Mouse (Mus musculus) brown adipose tissue, adult 24 weeks (tissue): ENCODE data around the gene 6430531B16Rik. TPM values are rescaled to one million over a fixed set of nuclear protein-coding genes. Genes with fewer than 3 reads are reported as not detected.

Source experiments
- H3K27ac ChIP-seq: fragments of 200-500 bp; replicated peaks from 2 replicates; pipeline ENCODE4 v1.5.1; 2012; ENCODE audit warnings: low read depth, mild to moderate bottlenecking, low read length
- H3K4me1 ChIP-seq: fragments of 200-500 bp; 2 replicates; pipeline ENCODE4 v1.6.1; 2012; ENCODE audit warnings: low read length, mixed read lengths; ENCODE audit not compliant: control insufficient read depth, insufficient read depth, insufficient read length
- H3K4me3 ChIP-seq: fragments of 200-500 bp; 2 replicates; pipeline ENCODE4 v1.5.1; 2012; ENCODE audit warnings: low read depth, mild to moderate bottlenecking, low read length, moderate library complexity; ENCODE audit not compliant: insufficient read depth
- polyA plus RNA-seq: library from polyadenylated mRNA; stranded (reverse); fragments of >200 nt; gene quantifications from 2 replicates; pipeline ENCODE4 v1.2.4, GENCODE M21; 2012; ENCODE audit not compliant: missing spikeins, insufficient read depth, insufficient read length

The 6430531B16Rik gene
- polyA plus RNA-seq, 1 experiment: not detected

DNA sequence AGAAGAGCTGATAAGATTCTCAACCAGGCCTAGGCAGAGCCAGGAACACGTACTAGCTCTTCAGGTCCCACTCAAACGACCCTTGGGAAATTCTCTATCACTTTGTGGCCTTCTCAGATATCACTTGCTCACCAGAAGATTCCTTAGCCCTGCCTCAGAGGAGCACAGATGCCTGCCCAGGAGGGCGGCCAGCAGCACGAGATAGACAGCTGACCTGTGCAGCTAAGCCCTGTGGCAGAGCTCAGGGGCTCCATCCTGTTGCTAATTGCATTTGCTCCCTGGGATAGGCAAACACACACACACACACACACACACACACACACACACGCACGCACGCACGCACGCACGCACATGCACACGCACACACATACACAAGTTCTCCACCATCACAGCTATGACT lies 3.5 kb upstream of the 6430531B16Rik start:
- Histone ChIP-seq H3K27ac (no peak overlapping the region), H3K4me1 (peaks cover 5% of the 10 kb centered on the region), H3K4me3 (no peak overlapping the region)

DNA sequence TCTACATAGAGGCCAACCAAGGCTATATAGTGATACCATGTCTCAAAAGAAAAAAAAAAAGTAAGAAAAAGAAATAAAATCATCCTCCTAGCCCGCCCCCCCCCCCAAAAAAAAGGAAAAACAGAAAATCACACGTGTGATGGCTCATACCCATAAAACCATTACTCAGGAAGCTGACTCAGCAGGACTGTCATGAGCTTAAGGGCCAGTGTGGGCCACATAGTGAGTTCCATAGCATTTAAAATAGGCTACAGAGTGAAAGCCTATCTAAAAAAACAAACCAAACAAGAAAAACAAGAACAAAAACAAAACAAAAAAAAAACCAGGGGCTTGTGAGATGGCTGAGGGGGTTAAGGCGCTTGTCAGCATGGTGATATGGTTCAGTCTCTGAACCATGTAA lies 2.2 kb upstream of the 6430531B16Rik start:
- Histone ChIP-seq H3K4me1 (peaks cover 5% of the 10 kb centered on the region), H3K27ac (no peak overlapping the region), H3K4me3 (no peak overlapping the region)

DNA sequence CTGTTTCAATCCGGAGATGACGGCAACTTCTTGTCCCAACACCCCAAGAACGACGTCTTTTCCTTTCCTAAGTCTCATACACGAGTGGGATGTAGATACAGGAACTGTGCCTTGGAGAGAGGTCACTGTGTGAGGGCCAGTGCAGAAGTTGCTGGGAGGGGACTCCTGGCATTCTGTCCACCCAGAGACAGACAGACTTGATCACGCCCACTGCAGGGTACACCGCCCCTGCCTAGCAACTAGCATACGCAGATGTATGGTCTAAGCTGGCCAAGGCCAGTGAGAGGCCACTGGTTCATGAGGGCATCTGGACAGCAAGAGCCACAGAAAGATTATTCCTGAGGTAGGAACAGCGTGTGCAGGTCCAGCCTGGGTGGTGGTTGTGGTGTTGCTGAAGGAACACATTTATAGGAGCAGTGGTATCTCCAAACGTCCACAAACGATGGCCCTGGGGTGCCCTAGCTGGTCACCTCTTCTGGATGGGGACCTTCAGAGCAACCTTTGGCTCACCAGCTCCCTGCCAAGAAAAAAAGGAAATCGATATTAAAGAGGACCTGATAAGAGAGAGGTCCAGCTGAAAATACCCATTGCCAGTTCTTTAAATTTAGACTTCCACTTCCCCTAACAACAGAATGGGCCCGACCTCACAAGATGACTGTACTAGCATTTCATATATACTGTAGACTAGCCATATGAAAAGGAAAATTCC lies 610 bp upstream of the 6430531B16Rik start:
- H3K4me3 ChIP-seq: peak overlapping the region; percentile 52; the same call in 1 of the 2 replicates
- no peak overlapping the region; the same call in 1 of the 2 replicates for H3K27ac ChIP-seq
- peaks cover 5% of the 10 kb centered on the region for H3K4me1 ChIP-seq

DNA sequence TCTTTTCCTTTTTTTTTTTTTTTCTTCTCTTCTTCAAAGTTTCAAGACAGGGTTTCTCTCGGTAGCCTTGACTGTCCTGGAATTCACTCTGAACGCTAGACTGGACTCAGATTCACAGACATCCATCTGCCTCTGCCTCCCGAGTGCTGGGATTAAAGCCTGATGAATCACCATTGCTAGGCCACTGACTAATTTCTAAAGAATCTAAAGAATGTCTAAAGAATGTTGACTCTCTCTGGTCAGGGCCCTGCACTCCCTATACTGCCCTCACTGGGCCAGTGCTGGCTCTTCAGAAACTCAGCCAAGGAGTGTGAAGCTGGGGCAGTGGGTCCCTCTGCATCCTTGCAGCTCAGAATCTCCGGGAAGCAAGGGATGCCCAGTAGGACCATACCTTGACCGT lies 3.1 kb downstream of the 6430531B16Rik start:
- no peak overlapping the region for H3K27ac ChIP-seq
- H3K4me3 ChIP-seq: no peak overlapping the region
- H3K4me1 ChIP-seq: peaks cover 5% of the 10 kb centered on the region

DNA sequence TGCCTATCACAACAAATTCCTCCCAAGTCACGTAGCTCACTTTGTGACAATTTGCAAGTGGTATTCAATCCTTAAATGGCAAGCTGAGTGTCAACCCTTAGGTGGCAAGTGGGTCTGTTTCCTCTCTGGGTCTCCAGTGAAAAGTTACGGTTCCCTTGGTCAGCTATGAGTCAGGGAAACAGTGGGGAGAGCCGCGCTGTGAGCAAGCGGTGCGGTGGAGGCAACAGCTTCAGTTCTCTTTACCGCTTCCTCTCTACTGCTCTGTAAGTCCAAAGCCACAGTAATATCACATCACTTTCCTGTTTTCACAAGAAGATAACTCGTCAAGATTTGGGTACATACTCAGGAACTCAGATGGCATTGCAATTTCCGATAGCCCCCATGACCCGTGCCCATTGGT lies 4.2 kb downstream of the 6430531B16Rik start:
- Histone ChIP-seq H3K27ac (peak overlapping the region; percentile 59), H3K4me3 (no peak overlapping the region), H3K4me1 (peaks cover 5% of the 10 kb centered on the region)

DNA sequence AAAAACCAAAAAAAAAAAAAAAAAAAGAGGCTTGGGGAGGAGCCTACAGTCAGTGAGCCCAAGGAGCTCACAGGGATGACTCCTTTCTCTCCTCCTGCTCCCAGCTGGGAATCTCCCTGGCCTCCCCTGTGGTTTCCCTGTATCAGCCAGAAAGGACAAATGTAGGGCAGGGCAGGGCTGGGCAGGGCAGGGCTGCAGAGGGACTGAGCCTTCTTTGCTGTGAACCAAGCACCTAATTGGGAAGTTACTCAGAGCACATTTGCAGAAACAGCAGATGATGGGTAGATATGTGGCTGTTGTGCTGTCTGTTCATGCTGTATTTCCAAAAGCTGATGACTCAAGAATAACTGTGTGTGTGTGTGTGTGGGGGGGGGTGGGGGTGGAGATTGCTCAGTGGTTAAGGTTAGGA lies 5.6 kb downstream of the 6430531B16Rik start:
- H3K4me3 ChIP-seq: no peak overlapping the region
- no peak overlapping the region for H3K27ac ChIP-seq
- no peaks in the 10 kb centered on the region for H3K4me1 ChIP-seq

DNA sequence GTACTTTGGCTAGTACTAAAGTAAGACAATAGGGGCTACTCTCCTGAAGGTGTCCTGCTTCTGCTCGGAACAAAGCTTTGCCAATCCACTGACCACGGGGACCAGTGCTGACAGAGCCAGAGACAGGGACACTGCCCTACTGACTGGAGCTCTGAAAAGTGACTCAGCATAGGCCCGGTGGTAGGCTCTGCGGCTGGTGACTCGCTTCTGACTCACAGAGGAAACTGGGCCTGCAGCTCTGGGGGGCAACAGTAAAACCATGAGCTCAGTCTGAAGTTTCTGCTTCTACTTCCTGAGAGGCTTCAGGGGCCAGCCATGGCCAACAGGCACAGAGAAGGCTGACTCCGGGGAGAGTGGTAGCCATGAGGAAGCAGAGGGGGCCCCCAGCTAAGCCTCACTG lies 7.1 kb downstream of the 6430531B16Rik start:
- Histone ChIP-seq H3K27ac (0 out of 2 replicates have a peak overlapping the region, but pooled peaks have one; percentile 21), H3K4me3 (no peak overlapping the region), H3K4me1 (no peaks in the 10 kb centered on the region)

DNA sequence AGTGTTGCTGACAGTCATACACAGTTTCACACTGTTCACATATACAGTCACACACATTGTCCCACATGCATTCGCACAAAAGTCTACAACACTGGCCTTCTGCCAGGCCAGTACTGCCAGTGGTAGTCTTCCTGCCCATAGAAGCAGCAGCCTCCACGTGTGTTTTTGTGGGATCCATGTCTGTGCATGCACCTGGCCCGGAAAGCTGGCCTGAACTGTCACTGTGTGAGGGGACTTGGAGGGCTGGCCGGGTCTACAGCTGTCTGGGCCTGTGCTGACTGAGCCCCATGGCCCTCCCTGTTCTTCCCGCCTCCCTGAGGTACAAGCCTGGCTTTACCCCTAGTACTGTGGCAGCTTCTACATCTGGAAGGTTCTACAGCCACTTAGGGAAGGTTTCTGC lies 7.6 kb downstream of the 6430531B16Rik start:
- Histone ChIP-seq H3K4me1 (no peaks in the 10 kb centered on the region), H3K27ac (no peak overlapping the region), H3K4me3 (no peak overlapping the region)

DNA sequence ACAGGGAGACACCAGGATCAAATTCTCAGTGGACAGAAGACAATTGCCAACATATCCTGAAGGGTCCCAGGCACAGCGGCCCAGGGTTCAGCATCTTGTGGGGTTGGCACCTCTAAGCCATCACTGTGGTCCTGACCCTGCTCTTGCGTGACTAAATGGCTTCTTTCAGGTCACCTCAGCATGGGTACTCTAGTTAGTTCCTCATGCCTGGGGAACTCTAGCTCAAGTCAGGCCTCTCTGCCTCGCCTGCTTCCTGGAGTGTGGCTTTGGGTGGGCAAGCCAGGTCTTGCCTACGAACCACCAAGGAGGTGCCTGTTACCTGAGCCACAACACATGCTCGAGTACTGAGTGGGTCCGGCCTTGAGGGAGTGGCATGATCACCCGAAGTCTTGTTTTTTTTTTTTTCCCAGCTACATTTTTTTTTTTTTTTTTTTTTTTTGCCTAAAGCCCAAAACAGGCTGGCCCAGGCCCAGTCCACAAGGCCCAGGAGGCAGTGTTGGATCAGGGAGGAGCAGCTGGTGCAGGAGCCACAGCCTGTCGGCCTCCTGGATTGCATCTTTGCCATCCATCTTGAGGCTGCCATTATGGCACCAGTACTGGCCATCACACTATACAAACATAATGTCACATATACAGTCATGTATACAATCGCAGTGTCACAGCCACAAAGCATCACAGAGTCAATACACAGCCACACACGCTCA lies 8.2 kb downstream of the 6430531B16Rik start:
- Histone ChIP-seq H3K4me1 (no peaks in the 10 kb centered on the region), H3K27ac (no peak overlapping the region), H3K4me3 (no peak overlapping the region)

DNA sequence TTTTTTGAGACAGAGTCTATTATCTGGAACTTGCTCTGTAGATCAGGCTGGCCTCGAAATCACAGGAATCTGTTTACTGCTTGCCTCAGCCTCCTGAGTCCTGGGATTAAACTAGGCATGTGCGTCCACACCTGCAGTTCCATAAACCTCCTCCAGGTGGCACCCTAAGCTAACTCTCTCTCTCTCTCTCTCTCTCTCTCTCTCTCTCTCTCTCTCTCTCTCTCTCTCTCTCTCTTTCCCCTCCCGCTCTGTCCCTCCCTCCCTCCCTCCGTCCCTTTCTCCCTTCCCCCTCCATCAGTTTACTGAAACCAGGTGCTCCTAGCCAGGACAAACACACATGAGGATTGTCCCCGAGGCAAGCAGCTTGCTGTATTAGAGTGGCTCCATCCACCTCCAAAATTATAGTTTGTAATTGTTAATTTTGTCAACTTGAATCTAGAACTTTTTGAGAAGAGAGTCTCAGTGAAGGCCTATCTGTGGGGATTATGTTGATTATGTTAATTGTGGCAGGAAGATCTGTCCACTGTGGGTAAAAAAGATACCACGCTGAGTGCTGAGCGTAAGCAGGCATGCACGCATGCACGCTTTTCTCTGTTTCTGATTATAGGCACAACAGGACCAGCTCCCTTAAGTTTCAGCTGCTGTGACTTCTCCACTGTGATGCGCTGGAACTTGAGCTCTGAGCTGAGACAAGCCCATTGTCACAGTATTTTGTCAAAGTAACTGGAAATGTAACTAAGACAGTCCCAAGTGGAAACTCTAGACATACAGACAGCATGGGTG lies 9.0 kb downstream of the 6430531B16Rik start:
- no peak overlapping the region for H3K4me3 ChIP-seq
- no peaks in the 10 kb centered on the region for H3K4me1 ChIP-seq
- no peak overlapping the region for H3K27ac ChIP-seq

DNA sequence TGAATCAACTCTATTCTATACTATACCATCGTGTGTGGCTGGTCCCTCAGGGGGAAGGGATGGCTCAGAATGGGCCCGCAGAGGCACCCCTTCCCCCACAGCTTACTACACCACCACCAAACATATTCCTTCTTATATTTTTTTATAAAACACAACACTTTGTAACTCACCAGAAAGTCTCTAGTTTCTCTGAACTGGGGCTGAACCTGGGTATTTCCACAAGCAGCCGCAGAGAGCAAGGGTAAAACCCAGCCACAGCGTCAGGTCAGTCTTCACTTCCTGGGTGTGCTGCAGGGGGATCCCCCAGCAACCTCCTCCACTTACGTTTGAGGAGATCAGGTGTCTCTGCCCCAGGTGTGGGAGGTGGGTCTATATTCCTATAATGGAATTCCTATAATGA lies 10.1 kb downstream of the 6430531B16Rik start:
- Histone ChIP-seq H3K4me3 (no peak overlapping the region), H3K27ac (no peak overlapping the region), H3K4me1 (no peaks in the 10 kb centered on the region)

DNA sequence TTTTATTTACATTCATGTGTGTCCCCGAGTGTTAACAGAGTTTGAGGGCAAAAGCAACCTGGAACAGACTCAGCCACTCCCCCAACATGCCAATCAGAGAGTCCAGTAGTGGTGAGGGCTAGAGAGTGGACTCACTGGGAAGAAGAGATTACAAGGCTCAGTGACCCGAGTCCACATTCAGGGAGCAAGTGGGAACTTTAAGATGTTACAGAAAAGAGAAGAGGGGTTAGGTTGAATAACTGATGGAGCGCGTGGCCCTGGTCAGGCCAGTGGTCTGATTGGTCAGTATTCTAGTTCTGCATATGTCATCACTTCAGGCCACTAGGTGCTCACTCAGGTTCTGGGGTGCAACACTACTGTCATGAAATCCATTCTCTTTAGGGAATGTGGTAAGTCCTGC lies 11.4 kb downstream of the 6430531B16Rik start:
- Histone ChIP-seq H3K27ac (no peak overlapping the region), H3K4me3 (no peak overlapping the region), H3K4me1 (no peaks in the 10 kb centered on the region)

DNA sequence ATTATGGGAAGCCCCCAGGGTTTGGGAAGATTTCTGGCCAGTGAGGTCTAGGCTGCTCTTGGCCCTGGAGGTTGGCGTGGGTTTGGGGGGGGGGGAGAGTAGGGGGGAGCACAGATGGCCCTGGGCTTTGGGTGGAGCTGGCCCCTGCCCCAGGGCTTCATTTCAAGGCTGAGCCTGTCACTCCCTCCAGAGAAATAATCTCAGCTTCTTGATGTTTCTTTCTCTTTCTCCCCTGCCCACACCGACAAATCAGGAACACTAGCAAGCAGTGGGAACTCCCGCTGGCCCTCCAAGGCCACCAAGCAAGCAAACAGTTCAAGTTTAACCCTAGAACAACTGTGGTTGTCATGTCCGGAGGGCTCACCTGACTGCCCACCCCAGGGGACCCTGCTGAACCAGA lies 14.7 kb downstream of the 6430531B16Rik start:
- Histone ChIP-seq H3K4me1 (no peaks in the 10 kb centered on the region), H3K4me3 (no peak overlapping the region), H3K27ac (no peak overlapping the region)

DNA sequence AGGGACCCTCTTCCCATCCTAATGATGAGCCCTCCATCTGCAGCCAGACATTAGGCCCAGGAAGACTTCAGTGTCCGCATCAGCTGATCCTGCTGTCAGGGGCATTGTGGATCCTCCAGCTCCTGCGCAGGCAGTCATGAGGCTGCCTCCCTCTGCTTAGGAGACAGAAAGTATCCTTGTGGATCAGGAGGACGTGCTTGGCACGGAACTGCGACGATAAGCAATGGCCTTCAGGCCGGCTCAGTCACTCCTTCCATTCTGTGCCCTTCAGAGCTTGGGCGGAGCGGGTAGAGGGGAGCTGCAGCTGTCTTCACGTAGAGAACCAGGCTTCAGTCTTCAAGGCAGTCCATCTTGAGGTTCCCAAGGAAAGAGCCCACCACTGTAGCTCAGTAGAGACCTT lies 17.4 kb downstream of the 6430531B16Rik start:
- Histone ChIP-seq H3K27ac (no peak overlapping the region), H3K4me1 (no peaks in the 10 kb centered on the region), H3K4me3 (no peak overlapping the region)

DNA sequence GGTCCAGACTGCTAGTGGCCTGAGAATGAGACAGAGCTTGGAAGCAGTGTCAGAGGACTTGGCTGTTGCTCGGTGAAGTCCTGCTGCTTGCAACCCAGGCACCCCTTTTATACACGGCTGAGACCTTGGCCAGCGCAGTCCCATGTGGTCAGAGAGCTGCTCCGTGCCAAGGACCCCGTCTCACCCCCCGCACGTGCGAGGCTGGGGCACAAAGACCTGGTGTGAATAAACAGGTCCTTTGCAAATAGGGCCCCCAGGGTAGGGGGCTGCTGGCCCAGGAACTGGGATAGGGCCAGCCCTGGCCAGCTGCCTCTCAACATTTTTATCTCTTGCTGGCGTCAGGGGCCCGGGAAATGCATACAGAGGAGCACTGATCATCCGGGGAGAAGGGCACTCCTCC lies 20.6 kb downstream of the 6430531B16Rik start:
- Histone ChIP-seq H3K27ac (no peak overlapping the region), H3K4me3 (no peak overlapping the region), H3K4me1 (no peaks in the 10 kb centered on the region)
